26 mouse cellular contexts compared by ENCODE assay signal in genomic region chr7:103854669-103855068, GRCm38 (mm10). TPM values are rescaled to one million over a fixed set of nuclear protein-coding genes. Genes with fewer than 3 reads are reported as not detected.
DNase-seq lines count a peak whose midpoint lies in the region; ATAC-seq and TF ChIP-seq lines count a peak whose summit lies in the region.
"Had no signal": no experiment of that assay in that cellular context is flagged by ENCODE, and none has a peak within 500 bp of the region (broad histone marks: within the 10 kb centered on the region; RNA-seq: fewer than 3 reads in every experiment).

No protein-coding gene starts in this region.

- no peaks in the 10 kb centered on the region for H3K4me1 ChIP-seq in heart, embryonic 11.5 days (ENCODE audit: control insufficient read depth, insufficient read depth, low read length)
- peaks cover 33% of the 10 kb centered on the region in 2 experiments for H3K4me1 ChIP-seq in liver, embryonic 14.5 days (replicated peaks; ENCODE audit: control insufficient read depth in 2 of 2, insufficient read depth in 2 of 2, low read length in 1 of 2)
- H3K4me1 ChIP-seq in forebrain, embryonic 10.5 days, result no peaks in the 10 kb centered on the region
- no peaks in the 10 kb centered on the region for H3K4me1 ChIP-seq in cerebellum, adult 2 months (ENCODE audit: control insufficient read depth, insufficient read depth, low read length)
- H3K4me1 ChIP-seq: embryonic facial prominence, embryonic 13.5 days; forebrain, embryonic 15.5 days; hindbrain, embryonic 12.5 days had no signal

- peak overlapping the region; percentile 57; the same call in 1 of the 2 replicates for H3K27ac ChIP-seq in heart, embryonic 11.5 days (ENCODE audit: low read depth, low read length)
- H3K27ac ChIP-seq in liver, embryonic 14.5 days, result peak overlapping the region; percentile 70
- H3K27ac ChIP-seq in forebrain, embryonic 10.5 days, result no peak overlapping the region
- no peak overlapping the region for H3K27ac ChIP-seq in cerebellum, adult 2 months (ENCODE audit: insufficient read depth, low read length)
- H3K27ac ChIP-seq: embryonic facial prominence, embryonic 13.5 days; forebrain, embryonic 15.5 days; hindbrain, embryonic 12.5 days had no signal

- peak; percentile 78 for TF ChIP-seq EP300 in liver, embryonic 14.5 days (IDR thresholded peaks at IDR 0.05; ENCODE audit: low read depth)

- no peak for TF ChIP-seq POLR2A in cerebellum, adult 2 months (IDR thresholded peaks at IDR 0.05; ENCODE audit: borderline replicate concordance, insufficient read depth, low read length)

- 58% methylated on average over 1 of the region's 1 CpGs for WGBS in heart, embryonic 11.5 days (ENCODE audit: insufficient replicate concordance)
- WGBS in liver, embryonic 14.5 days (ENCODE audit: insufficient replicate concordance), result 38% methylated on average over 1 of the region's 1 CpGs
- 73% methylated on average over 1 of the region's 1 CpGs for WGBS in forebrain, embryonic 10.5 days
- 69% methylated on average over 1 of the region's 1 CpGs for WGBS in cerebellum, adult 2 months

- no peak for TF ChIP-seq CTCF in liver, embryonic 14.5 days (IDR thresholded peaks at IDR 0.05; ENCODE audit: low read depth)
- no peak for TF ChIP-seq CTCF in cerebellum, adult 2 months (IDR thresholded peaks at IDR 0.05; ENCODE audit: borderline replicate concordance, insufficient read depth, low read depth, low read length)

- no peaks in the 10 kb centered on the region for H3K27me3 ChIP-seq in heart, embryonic 11.5 days (ENCODE audit: control insufficient read depth, insufficient read depth, low read length)
- H3K27me3 ChIP-seq in liver, embryonic 14.5 days (ENCODE audit: control insufficient read depth, insufficient read depth, low read length), result no peaks in the 10 kb centered on the region
- no peaks in the 10 kb centered on the region for H3K27me3 ChIP-seq in forebrain, embryonic 10.5 days (ENCODE audit: poor library complexity, severe bottlenecking)
- H3K27me3 ChIP-seq in cerebellum, adult 2 months (ENCODE audit: control insufficient read depth, insufficient read depth, low read length), result no peaks in the 10 kb centered on the region
- H3K27me3 ChIP-seq: embryonic facial prominence, embryonic 13.5 days; forebrain, embryonic 15.5 days; hindbrain, embryonic 12.5 days had no signal

- no peak for DNase-seq in heart, adult 11 months
- no peak for DNase-seq in liver, embryonic 14.5 days (ENCODE audit: low read depth in 3 of 3, low spot score in 3 of 3)
- no peak for DNase-seq in MN1 (ENCODE audit: low spot score)
- no peak for DNase-seq in forebrain, embryonic 10.5 days (ENCODE audit: extremely low spot score, low spot score)
- no peak for DNase-seq in cerebellum, adult 2 months
- DNase-seq: adrenal gland, postnatal 10 days; cerebellum, adult 11-12 months; cerebellum, adult 9-11 months; cerebellum, postnatal 36 days; gastrocnemius, postnatal 25 days; heart, postnatal 4 days had no signal

- no peak overlapping the region for H3K4me3 ChIP-seq in heart, embryonic 11.5 days (ENCODE audit: low read depth, low read length)
- H3K4me3 ChIP-seq in liver, embryonic 14.5 days (ENCODE audit: insufficient read depth in 1 of 2, low read depth in 2 of 2, low read length in 2 of 2), result no peak overlapping the region
- no peak overlapping the region for H3K4me3 ChIP-seq in forebrain, embryonic 10.5 days
- no peak overlapping the region for H3K4me3 ChIP-seq in cerebellum, adult 2 months (replicated peaks; ENCODE audit: insufficient read depth, low read depth, low read length)
- H3K4me3 ChIP-seq: embryonic facial prominence, embryonic 13.5 days; forebrain, embryonic 15.5 days; hindbrain, embryonic 12.5 days had no signal

- no peak overlapping the region for H3K9ac ChIP-seq in heart, embryonic 11.5 days (ENCODE audit: low read depth, low read length)
- peak overlapping the region; percentile 16; the same call in 1 of the 2 replicates for H3K9ac ChIP-seq in liver, embryonic 14.5 days (replicated peaks)
- H3K9ac ChIP-seq: embryonic facial prominence, embryonic 13.5 days; forebrain, embryonic 15.5 days; hindbrain, embryonic 12.5 days had no signal

- no peak overlapping the region for H3K4me2 ChIP-seq in heart, embryonic 11.5 days
- no peak overlapping the region for H3K4me2 ChIP-seq in liver, embryonic 14.5 days (ENCODE audit: low read depth)
- H3K4me2 ChIP-seq: embryonic facial prominence, embryonic 13.5 days; forebrain, embryonic 15.5 days; hindbrain, embryonic 12.5 days had no signal

- H3K9me3 ChIP-seq in heart, embryonic 11.5 days (replicated peaks; ENCODE audit: control insufficient read depth, low read length), result no peaks in the 10 kb centered on the region
- H3K9me3 ChIP-seq in liver, embryonic 14.5 days (ENCODE audit: control insufficient read depth, low read length), result no peaks in the 10 kb centered on the region
- H3K9me3 ChIP-seq in forebrain, embryonic 10.5 days, result no peaks in the 10 kb centered on the region
- H3K9me3 ChIP-seq: embryonic facial prominence, embryonic 13.5 days; forebrain, embryonic 15.5 days; hindbrain, embryonic 12.5 days had no signal

- no peaks in the 10 kb centered on the region for H3K36me3 ChIP-seq in heart, embryonic 11.5 days (ENCODE audit: control insufficient read depth, insufficient read depth, low read length)
- no peaks in the 10 kb centered on the region for H3K36me3 ChIP-seq in liver, embryonic 14.5 days (replicated peaks; ENCODE audit: control insufficient read depth, insufficient read depth, low read depth)
- H3K36me3 ChIP-seq in forebrain, embryonic 10.5 days (replicated peaks), result no peaks in the 10 kb centered on the region
- H3K36me3 ChIP-seq: embryonic facial prominence, embryonic 13.5 days; forebrain, embryonic 15.5 days; hindbrain, embryonic 12.5 days had no signal

- ATAC-seq in heart, embryonic 11.5 days (replicated peaks; ENCODE audit: insufficient number of reproducible peaks, low FRiP score, low TSS enrichment), result no peak
- peak; percentile 27; the same call in 1 of the 2 replicates for ATAC-seq in erythroblast, adult 5-6 weeks (replicated peaks; ENCODE audit: low FRiP score, poor library complexity, severe bottlenecking)
- ATAC-seq in liver, embryonic 14.5 days (ENCODE audit: insufficient read depth), result no peak; the same call in 1 of the 2 replicates
- ATAC-seq in megakaryocyte progenitor cell, adult 5-6 weeks (replicated peaks; ENCODE audit: poor library complexity), result peak; percentile 52
- ATAC-seq: forebrain, embryonic 15.5 days; hindbrain, embryonic 16.5 days; inflammation-experienced regulatory T-cells, adult 6 months; intestine, postnatal 0 days had no signal

RNA-seq across cellular contexts. Expression of gene Hbb-y, which starts 1.7 kb away (rescaled TPM):
- 35,401 and 41,924 TPM in 2 replicates for polyA plus RNA-seq in heart, embryonic 11.5 days (2014; fragmentation: Nextera tagmentation; extraction: Ambion mirVana)
- total RNA-seq in erythroblast, adult 5-6 weeks (2015; ENCODE audit: low replicate concordance), result 2.9 and 8.6 TPM in 2 replicates
- total RNA-seq in erythroblast, adult 5-6 weeks (2017; ENCODE audit: low replicate concordance), result not detected in 2 replicates
- polyA plus RNA-seq in liver, embryonic 14.5 days (2012; rRNA removed), result 361 and 394 TPM in 2 replicates
- 543 and 665 TPM in 2 replicates for polyA plus RNA-seq in liver, embryonic 14.5 days (2014; fragmentation: Nextera tagmentation; extraction: Ambion mirVana)
- not detected in 2 replicates for total RNA-seq in megakaryocyte progenitor cell, adult 5-6 weeks (2015)
- not detected in 2 replicates for total RNA-seq in megakaryocyte progenitor cell, adult 5-6 weeks (2017)
- 8,184 and 11,241 TPM in 2 replicates for polyA plus RNA-seq in forebrain, embryonic 10.5 days (2016; fragmentation: Nextera tagmentation; extraction: Ambion mirVana)
- 1.3 and 2.3 TPM in 2 replicates for polyA plus RNA-seq in cerebellum, adult 2 months (2012; rRNA removed)
- total RNA-seq: adrenal gland, postnatal 10 days; adrenal gland, postnatal 4 days; gastrocnemius, postnatal 25 days; granulocyte monocyte progenitor cell, adult 5-6 weeks had no signal
- polyA plus RNA-seq: C2C12; inflammation-experienced regulatory T-cells, adult 6 months had no signal

RNA-seq across cellular contexts. Expression of gene Hbb-bh1, which starts 11.7 kb away (rescaled TPM):
- 7,786 and 8,740 TPM in 2 replicates for polyA plus RNA-seq in heart, embryonic 11.5 days (2014; fragmentation: Nextera tagmentation; extraction: Ambion mirVana)
- not detected in 2 replicates for total RNA-seq in erythroblast, adult 5-6 weeks (2015; ENCODE audit: low replicate concordance)
- not detected in 2 replicates for total RNA-seq in erythroblast, adult 5-6 weeks (2017; ENCODE audit: low replicate concordance)
- 94.8 and 146 TPM in 2 replicates for polyA plus RNA-seq in liver, embryonic 14.5 days (2012; rRNA removed)
- polyA plus RNA-seq in liver, embryonic 14.5 days (2014; fragmentation: Nextera tagmentation; extraction: Ambion mirVana), result 155 and 211 TPM in 2 replicates
- not detected in 2 replicates for total RNA-seq in megakaryocyte progenitor cell, adult 5-6 weeks (2015)
- not detected in 2 replicates for total RNA-seq in megakaryocyte progenitor cell, adult 5-6 weeks (2017)
- 4,104 and 5,437 TPM in 2 replicates for polyA plus RNA-seq in forebrain, embryonic 10.5 days (2016; fragmentation: Nextera tagmentation; extraction: Ambion mirVana)
- polyA plus RNA-seq in cerebellum, adult 2 months (2012; rRNA removed), result 0.41 TPM in 1 of 2 replicates, not detected in the other
- total RNA-seq: adrenal gland, postnatal 10 days; adrenal gland, postnatal 4 days; gastrocnemius, postnatal 25 days; granulocyte monocyte progenitor cell, adult 5-6 weeks; heart, postnatal 4 days had no signal
- polyA plus RNA-seq: C2C12; hindbrain, embryonic 16.5 days; inflammation-experienced regulatory T-cells, adult 6 months; intestine, postnatal 0 days had no signal

RNA-seq across cellular contexts. Expression of gene Hbb-bh2, which starts 14.3 kb away (rescaled TPM):
- 0.31 TPM in 1 of 2 replicates, not detected in the other for polyA plus RNA-seq in heart, embryonic 11.5 days (2014; fragmentation: Nextera tagmentation; extraction: Ambion mirVana)
- total RNA-seq in erythroblast, adult 5-6 weeks (2015; ENCODE audit: low replicate concordance), result not detected in 2 replicates
- 1.0 and 4.6 TPM in 2 replicates for total RNA-seq in erythroblast, adult 5-6 weeks (2017; ENCODE audit: low replicate concordance)
- 0.19 and 0.36 TPM in 2 replicates for polyA plus RNA-seq in liver, embryonic 14.5 days (2012; rRNA removed)
- polyA plus RNA-seq in liver, embryonic 14.5 days (2014; fragmentation: Nextera tagmentation; extraction: Ambion mirVana), result not detected in 2 replicates
- total RNA-seq in megakaryocyte progenitor cell, adult 5-6 weeks (2015), result not detected in 2 replicates
- total RNA-seq in megakaryocyte progenitor cell, adult 5-6 weeks (2017), result not detected in 2 replicates
- 0.37 and 0.52 TPM in 2 replicates for polyA plus RNA-seq in forebrain, embryonic 10.5 days (2016; fragmentation: Nextera tagmentation; extraction: Ambion mirVana)
- not detected in 2 replicates for polyA plus RNA-seq in cerebellum, adult 2 months (2012; rRNA removed)
- total RNA-seq: adrenal gland, postnatal 10 days; adrenal gland, postnatal 4 days; gastrocnemius, postnatal 25 days; granulocyte monocyte progenitor cell, adult 5-6 weeks; heart, postnatal 4 days had no signal
- polyA plus RNA-seq: brain, embryonic 14.5 days; C2C12; embryonic facial prominence, embryonic 13.5 days; forebrain, embryonic 11.5 days; forebrain, embryonic 15.5 days; heart, embryonic 16.5 days; hindbrain, embryonic 12.5 days; hindbrain, embryonic 16.5 days; inflammation-experienced regulatory T-cells, adult 6 months; intestine, postnatal 0 days had no signal

RNA-seq across cellular contexts. Expression of gene Hbb-bs, which starts 26.8 kb away (rescaled TPM):
- 849 and 1,123 TPM in 2 replicates for polyA plus RNA-seq in heart, embryonic 11.5 days (2014; fragmentation: Nextera tagmentation; extraction: Ambion mirVana)
- 179,259 and 187,171 TPM in 2 replicates for total RNA-seq in erythroblast, adult 5-6 weeks (2015; ENCODE audit: low replicate concordance)
- 69,583 and 76,927 TPM in 2 replicates for total RNA-seq in erythroblast, adult 5-6 weeks (2017; ENCODE audit: low replicate concordance)
- 195,474 and 209,901 TPM in 2 replicates for polyA plus RNA-seq in liver, embryonic 14.5 days (2012; rRNA removed)
- 126,713 and 131,477 TPM in 2 replicates for polyA plus RNA-seq in liver, embryonic 14.5 days (2014; fragmentation: Nextera tagmentation; extraction: Ambion mirVana)
- total RNA-seq in megakaryocyte progenitor cell, adult 5-6 weeks (2015), result 25.1 and 66.9 TPM in 2 replicates
- 7.5 and 24.0 TPM in 2 replicates for total RNA-seq in megakaryocyte progenitor cell, adult 5-6 weeks (2017)
- polyA plus RNA-seq in forebrain, embryonic 10.5 days (2016; fragmentation: Nextera tagmentation; extraction: Ambion mirVana), result 80.0 and 102 TPM in 2 replicates
- polyA plus RNA-seq in cerebellum, adult 2 months (2012; rRNA removed), result 581 and 1,292 TPM in 2 replicates
- polyA plus RNA-seq: C2C12 had no signal

RNA-seq across cellular contexts. Expression of gene Olfr66, which starts 31.4 kb away (rescaled TPM):
- polyA plus RNA-seq in heart, embryonic 11.5 days (2014; fragmentation: Nextera tagmentation; extraction: Ambion mirVana), result not detected in 2 replicates
- total RNA-seq in erythroblast, adult 5-6 weeks (2015; ENCODE audit: low replicate concordance), result not detected in 2 replicates
- not detected in 2 replicates for total RNA-seq in erythroblast, adult 5-6 weeks (2017; ENCODE audit: low replicate concordance)
- polyA plus RNA-seq in liver, embryonic 14.5 days (2012; rRNA removed), result 0.03 TPM in 1 of 2 replicates, not detected in the other
- polyA plus RNA-seq in liver, embryonic 14.5 days (2014; fragmentation: Nextera tagmentation; extraction: Ambion mirVana), result not detected in 2 replicates
- not detected in 2 replicates for total RNA-seq in megakaryocyte progenitor cell, adult 5-6 weeks (2015)
- total RNA-seq in megakaryocyte progenitor cell, adult 5-6 weeks (2017), result not detected in 2 replicates
- polyA plus RNA-seq in forebrain, embryonic 10.5 days (2016; fragmentation: Nextera tagmentation; extraction: Ambion mirVana), result not detected in 2 replicates
- polyA plus RNA-seq in cerebellum, adult 2 months (2012; rRNA removed), result not detected in 2 replicates
- total RNA-seq: adrenal gland, postnatal 10 days; adrenal gland, postnatal 4 days; gastrocnemius, postnatal 25 days; granulocyte monocyte progenitor cell, adult 5-6 weeks; heart, postnatal 4 days had no signal
- polyA plus RNA-seq: brain, embryonic 14.5 days; C2C12; embryonic facial prominence, embryonic 13.5 days; forebrain, embryonic 11.5 days; forebrain, embryonic 15.5 days; heart, embryonic 16.5 days; hindbrain, embryonic 12.5 days; hindbrain, embryonic 16.5 days; inflammation-experienced regulatory T-cells, adult 6 months; intestine, postnatal 0 days had no signal

Comparison
In these comparisons a context has a peak if more than half of its experiments do, and no peak if none do; other contexts are left out.
1. ATAC-seq: peak in erythroblast, adult 5-6 weeks (single experiment) and megakaryocyte progenitor cell, adult 5-6 weeks (single experiment); none in heart, embryonic 11.5 days (single experiment) and liver, embryonic 14.5 days (single experiment).
2. H3K27ac ChIP-seq: peak in heart, embryonic 11.5 days (single experiment) and liver, embryonic 14.5 days (single experiment); none in forebrain, embryonic 10.5 days (single experiment) and cerebellum, adult 2 months (single experiment).
3. RNA of gene Hbb-y, which starts 1.7 kb away (polyA plus RNA-seq): 35,401 to 41,924 TPM in heart, embryonic 11.5 days, 8,184 to 11,241 TPM in forebrain, embryonic 10.5 days and 361 to 665 TPM in liver, embryonic 14.5 days; 1.3 to 2.3 TPM in cerebellum, adult 2 months; every median in the first group is over 100 times any median in the second.
4. RNA of gene Hbb-bh1, which starts 11.7 kb away (polyA plus RNA-seq): 7,786 to 8,740 TPM in heart, embryonic 11.5 days, 4,104 to 5,437 TPM in forebrain, embryonic 10.5 days and 94.8 to 211 TPM in liver, embryonic 14.5 days; 0.41 TPM in cerebellum, adult 2 months; every median in the first group is over 10 times any median in the second.